Mouse (Mus musculus) cerebellum, adult 18-20 months (tissue): ENCODE measurements around the gene Orai2.
"Not testable (repeated sequence)": the region's sequence is repeated elsewhere in the genome, so short reads cannot be mapped to it uniquely, and the experiment has no call there.

Experiments
- DNase-seq, 2 experiments: peaks; one replicate each; pipeline ENCODE4 v3.0.0; 2021

The Orai2 gene

GRCm38 (mm10) chr5:136170512-136171362 lies at the start of gene Orai2:
TSS of gene Orai2 (minus strand) at chr5:136170713.
- DNase-seq = peak; percentile 88 to 89

- no peak for DNase-seq
Measured at GRCm38 (mm10) chr5:136218585-136218984, 48.1 kb upstream of the Orai2 start.

GRCm38 (mm10) chr5:136217932-136218381 lies 47.4 kb upstream of the Orai2 start:
- DNase-seq = no peak

GRCm38 (mm10) chr5:136217004-136217665 lies 46.6 kb upstream of the Orai2 start:
- DNase-seq = no peak

GRCm38 (mm10) chr5:136215958-136216357 lies 45.4 kb upstream of the Orai2 start:
- DNase-seq = no peak

- DNase-seq = no peak
Measured at GRCm38 (mm10) chr5:136215211-136215610, 44.7 kb upstream of the Orai2 start.

GRCm38 (mm10) chr5:136213716-136214115 lies 43.2 kb upstream of the Orai2 start:
- no peak for DNase-seq

GRCm38 (mm10) chr5:136212716-136213115 lies 42.2 kb upstream of the Orai2 start:
- DNase-seq = no peak

GRCm38 (mm10) chr5:136211341-136212102 lies 41.0 kb upstream of the Orai2 start:
- DNase-seq = not testable (repeated sequence)

GRCm38 (mm10) chr5:136210549-136210948 lies 40.0 kb upstream of the Orai2 start:
- no peak for DNase-seq

GRCm38 (mm10) chr5:136201832-136202231 lies 31.3 kb upstream of the Orai2 start:
- peak; percentile 69 to 75 for DNase-seq

GRCm38 (mm10) chr5:136199526-136199925 lies 29.0 kb upstream of the Orai2 start:
- DNase-seq = no peak

GRCm38 (mm10) chr5:136198474-136199391 lies 28.2 kb upstream of the Orai2 start, which contains the start of gene Prkrip1:
TSS of gene Prkrip1 (minus strand) at chr5:136198963.
- peak; percentile 81 to 95 for DNase-seq

- no peak for DNase-seq
Measured at GRCm38 (mm10) chr5:136191870-136192269, 21.4 kb upstream of the Orai2 start.

GRCm38 (mm10) chr5:136186723-136187122 lies 16.2 kb upstream of the Orai2 start:
- DNase-seq = peak; percentile 49 to 64

- no peak for DNase-seq
Measured at GRCm38 (mm10) chr5:136183766-136184165, 13.3 kb upstream of the Orai2 start.

- no peak for DNase-seq
Measured at GRCm38 (mm10) chr5:136182830-136183229, 12.3 kb upstream of the Orai2 start.

GRCm38 (mm10) chr5:136182049-136182448 lies 11.5 kb upstream of the Orai2 start:
- no peak for DNase-seq

GRCm38 (mm10) chr5:136181197-136181596 lies 10.7 kb upstream of the Orai2 start:
- no peak for DNase-seq

- DNase-seq = no peak
Measured at GRCm38 (mm10) chr5:136179594-136179993, 9.1 kb upstream of the Orai2 start.

- peak; percentile 71 for DNase-seq
Measured at GRCm38 (mm10) chr5:136173606-136174463, 3.3 kb upstream of the Orai2 start.
